Mouse (Mus musculus) lung, embryonic 16.5 days (tissue): ENCODE measurements around the gene Abhd17b. TPM values are rescaled to one million over a fixed set of nuclear protein-coding genes. Genes with fewer than 3 reads are reported as not detected.
A peak's percentile ranks its signal among the peaks of the same experiment; 100 is the strongest.

Experiments
- ATAC-seq: fragments of 200-750 bp; cut with Nextera tagmentation; 2 replicates; pipeline ENCODE4 v1.8.0; 2017; ENCODE audit warnings: low read depth, mild to moderate bottlenecking, moderate library complexity
- H3K27ac ChIP-seq: fragments of 300-500 bp; sonication (generic); 2 replicates; pipeline ENCODE4 v1.5.1; 2014; ENCODE audit warnings: mild to moderate bottlenecking, control low read depth, low read length
- H3K27me3 ChIP-seq: fragments of 300-500 bp; sonication (generic); 2 replicates; pipeline ENCODE4 v1.6.1; 2014; ENCODE audit warnings: low read depth, low read length, mixed read lengths; ENCODE audit not compliant: control insufficient read depth, insufficient read depth
- H3K36me3 ChIP-seq: fragments of 300-500 bp; sonication (generic); 2 replicates; pipeline ENCODE4 v1.6.1; 2014; ENCODE audit warnings: low read length; ENCODE audit not compliant: control insufficient read depth, insufficient read depth
- H3K4me1 ChIP-seq: fragments of 300-500 bp; sonication (generic); replicated peaks from 2 replicates; pipeline ENCODE4 v1.6.1; 2014; ENCODE audit warnings: low read length, mixed read lengths; ENCODE audit not compliant: control insufficient read depth, insufficient read depth
- H3K4me2 ChIP-seq: fragments of 300-500 bp; sonication (generic); 2 replicates; pipeline ENCODE4 v1.6.1; 2014; ENCODE audit warnings: low read depth, low read length, control low read depth
- H3K4me3 ChIP-seq: fragments of 300-500 bp; sonication (generic); 2 replicates; pipeline ENCODE4 v1.5.1; 2014; ENCODE audit warnings: mild to moderate bottlenecking, low read length, control low read depth
- H3K9ac ChIP-seq: fragments of 300-500 bp; sonication (generic); 2 replicates; pipeline ENCODE4 v1.6.1; 2014; ENCODE audit warnings: low read length, control low read depth
- H3K9me3 ChIP-seq: fragments of 300-500 bp; sonication (generic); 2 replicates; pipeline ENCODE4 v1.6.1; 2016; ENCODE audit warnings: low read length; ENCODE audit not compliant: control insufficient read depth
- WGBS: fragments of 180-500 bp; shearing (Covaris S2); extraction: QIAGEN DNeasy Blood & Tissue Kit; methylation state at CpG from one replicate; pipeline ENCODE4 v1.1.7; 2014; 5-methylcytosine and 5-hydroxymethylcytosine counted together
- polyA plus RNA-seq: library from polyadenylated mRNA; unstranded; fragments of >200 nt; fragmentation: Nextera tagmentation; extraction: Ambion mirVana; gene quantifications from 2 replicates; pipeline ENCODE4 v1.2.1, GENCODE M21; 2015

The Abhd17b gene
- polyA plus RNA-seq, 1 experiment from 2014 or later, result 36.1 TPM

- Histone ChIP-seq H3K27me3 (no peaks in the 10 kb centered on the region), H3K4me3 (no peak overlapping the region), H3K27ac (no peak overlapping the region), H3K4me1 (peaks cover 3% of the 10 kb centered on the region; the same call in 1 of the 2 replicates), H3K9ac (no peak overlapping the region), H3K4me2 (no peak overlapping the region), H3K36me3 (peaks cover 3% of the 10 kb centered on the region), H3K9me3 (peaks cover 2% of the 10 kb centered on the region; the same call in 1 of the 2 replicates)
- 95% methylated on average over 17 of the region's 17 CpGs for WGBS
- ATAC-seq, result no peak
These were observed 21.5 kb downstream of the Abhd17b start for GRCm38 (mm10) chr19:21674354-21675096.

- Histone ChIP-seq H3K9me3 (no peaks in the 10 kb centered on the region), H3K4me1 (no peaks in the 10 kb centered on the region), H3K4me3 (no peak overlapping the region), H3K27me3 (no peaks in the 10 kb centered on the region), H3K36me3 (peaks cover 9% of the 10 kb centered on the region), H3K27ac (no peak overlapping the region), H3K9ac (no peak overlapping the region), H3K4me2 (no peak overlapping the region)
- WGBS, result 88% methylated on average over 3 of the region's 3 CpGs
- no peak for ATAC-seq
These were observed 27.1 kb downstream of the Abhd17b start for GRCm38 (mm10) chr19:21680091-21680490.

GRCm38 (mm10) chr19:21680986-21681385, 28.0 kb downstream of the Abhd17b start:
- no peaks in the 10 kb centered on the region for H3K4me1 ChIP-seq
- peaks cover 13% of the 10 kb centered on the region for H3K36me3 ChIP-seq
- 93% methylated on average over 10 of the region's 10 CpGs for WGBS
- H3K9me3 ChIP-seq, result no peaks in the 10 kb centered on the region
- H3K27me3 ChIP-seq, result no peaks in the 10 kb centered on the region
- H3K9ac ChIP-seq, result no peak overlapping the region
- no peak overlapping the region for H3K27ac ChIP-seq
- no peak overlapping the region for H3K4me2 ChIP-seq
- H3K4me3 ChIP-seq, result no peak overlapping the region
- no peak for ATAC-seq

- no peaks in the 10 kb centered on the region for H3K9me3 ChIP-seq
- no peak overlapping the region for H3K4me2 ChIP-seq
- H3K9ac ChIP-seq, result no peak overlapping the region
- H3K27ac ChIP-seq, result no peak overlapping the region
- H3K36me3 ChIP-seq, result no peaks in the 10 kb centered on the region
- no peak overlapping the region for H3K4me3 ChIP-seq
- 0 out of 2 replicates have a peak, but pooled peaks cover 5% of the 10 kb centered on the region for H3K4me1 ChIP-seq
- no peaks in the 10 kb centered on the region for H3K27me3 ChIP-seq
- ATAC-seq, result no peak
- 75% methylated on average over 3 of the region's 3 CpGs for WGBS
These were observed 60.5 kb downstream of the Abhd17b start for GRCm38 (mm10) chr19:21713260-21714031.

- ATAC-seq, result no peak
- H3K36me3 ChIP-seq, result no peaks in the 10 kb centered on the region
- H3K9me3 ChIP-seq, result no peaks in the 10 kb centered on the region
- H3K4me1 ChIP-seq, result 0 out of 2 replicates have a peak, but pooled peaks cover 5% of the 10 kb centered on the region
- no peak overlapping the region for H3K4me3 ChIP-seq
- H3K9ac ChIP-seq, result no peak overlapping the region
- H3K27me3 ChIP-seq, result no peaks in the 10 kb centered on the region
- WGBS, result 57% methylated on average over 10 of the region's 10 CpGs
- H3K27ac ChIP-seq, result no peak overlapping the region
- no peak overlapping the region for H3K4me2 ChIP-seq
These were observed 61.4 kb downstream of the Abhd17b start for GRCm38 (mm10) chr19:21714278-21714883.

GRCm38 (mm10) chr19:21715005-21715442, 62.0 kb downstream of the Abhd17b start:
- Histone ChIP-seq H3K36me3 (no peaks in the 10 kb centered on the region), H3K4me3 (no peak overlapping the region), H3K27me3 (no peaks in the 10 kb centered on the region), H3K9ac (no peak overlapping the region), H3K4me1 (0 out of 2 replicates have a peak, but pooled peaks cover 5% of the 10 kb centered on the region), H3K27ac (no peak overlapping the region), H3K9me3 (no peaks in the 10 kb centered on the region), H3K4me2 (no peak overlapping the region)
- ATAC-seq, result 0 out of 2 replicates have a peak, but pooled peaks have one; percentile 43
- 42% methylated on average over 10 of the region's 10 CpGs for WGBS

- Histone ChIP-seq H3K9me3 (no peaks in the 10 kb centered on the region), H3K4me2 (no peak overlapping the region), H3K36me3 (no peaks in the 10 kb centered on the region), H3K4me3 (no peak overlapping the region), H3K9ac (no peak overlapping the region), H3K27me3 (no peaks in the 10 kb centered on the region), H3K4me1 (0 out of 2 replicates have a peak, but pooled peaks cover 5% of the 10 kb centered on the region), H3K27ac (no peak overlapping the region)
- WGBS, result 79% methylated on average over 9 of the region's 9 CpGs
- no peak for ATAC-seq
These were observed 62.5 kb downstream of the Abhd17b start for GRCm38 (mm10) chr19:21715515-21715914.

- no peak overlapping the region for H3K9ac ChIP-seq
- H3K4me3 ChIP-seq, result no peak overlapping the region
- H3K4me1 ChIP-seq, result 0 out of 2 replicates have a peak, but pooled peaks cover 5% of the 10 kb centered on the region
- no peak overlapping the region for H3K4me2 ChIP-seq
- H3K9me3 ChIP-seq, result no peaks in the 10 kb centered on the region
- H3K27me3 ChIP-seq, result no peaks in the 10 kb centered on the region
- H3K27ac ChIP-seq, result no peak overlapping the region
- no peak for ATAC-seq
- no peaks in the 10 kb centered on the region for H3K36me3 ChIP-seq
- 70% methylated on average over 3 of the region's 3 CpGs for WGBS
These were observed 63.5 kb downstream of the Abhd17b start for GRCm38 (mm10) chr19:21716456-21716855.

GRCm38 (mm10) chr19:21719206-21719605, 66.2 kb downstream of the Abhd17b start:
- no peak overlapping the region for H3K27ac ChIP-seq
- H3K4me2 ChIP-seq, result no peak overlapping the region
- ATAC-seq, result no peak
- H3K9me3 ChIP-seq, result no peaks in the 10 kb centered on the region
- no peak overlapping the region for H3K9ac ChIP-seq
- WGBS, result 79% methylated on average over 3 of the region's 3 CpGs
- H3K36me3 ChIP-seq, result no peaks in the 10 kb centered on the region
- no peaks in the 10 kb centered on the region for H3K27me3 ChIP-seq
- H3K4me3 ChIP-seq, result no peak overlapping the region
- 0 out of 2 replicates have a peak, but pooled peaks cover 5% of the 10 kb centered on the region for H3K4me1 ChIP-seq
